Mouse (Mus musculus) left cerebral cortex, adult 2 months (tissue): ENCODE data around the gene Gm20708. TPM values are rescaled to one million over a fixed set of nuclear protein-coding genes. Genes with fewer than 3 reads are reported as not detected.

Source experiments
- DNase-seq, 2 experiments: peaks; one replicate each; pipeline ENCODE4 v3.0.0; 2021 to 2022; ENCODE audit warnings: low spot score in 2 of 2, mixed read lengths in 1 of 2; ENCODE audit errors: extremely low spot score in 1 of 2
- H3K27ac ChIP-seq: fragments of 200-600 bp; 2 replicates; pipeline ENCODE4 v1.8.1; 2022
- H3K4me3 ChIP-seq: fragments of 200-600 bp; 2 replicates; pipeline ENCODE4 v1.8.1; 2022
- CTCF ChIP-seq: fragments of 200-600 bp; IDR thresholded peaks from 2 replicates; pipeline ENCODE4 v1.8.1; 2022; ENCODE audit warnings: antibody characterized with exemption, mild to moderate bottlenecking, moderate library complexity
- intact Hi-C: fragments of 180-260 bp; cut with DNase I; formaldehyde crosslinking; loops from one replicate; pipeline ENCODE4 v1.15.1; 2025
- total RNA-seq, 2 experiments: library from RNA; stranded (reverse); gene quantifications; 2 replicates each; pipeline ENCODE4 v1.2.3; 2021

Gm20708 gene
- total RNA-seq, 2 experiments from 2014 or later, result 2.3 to 4.6 TPM

DNA sequence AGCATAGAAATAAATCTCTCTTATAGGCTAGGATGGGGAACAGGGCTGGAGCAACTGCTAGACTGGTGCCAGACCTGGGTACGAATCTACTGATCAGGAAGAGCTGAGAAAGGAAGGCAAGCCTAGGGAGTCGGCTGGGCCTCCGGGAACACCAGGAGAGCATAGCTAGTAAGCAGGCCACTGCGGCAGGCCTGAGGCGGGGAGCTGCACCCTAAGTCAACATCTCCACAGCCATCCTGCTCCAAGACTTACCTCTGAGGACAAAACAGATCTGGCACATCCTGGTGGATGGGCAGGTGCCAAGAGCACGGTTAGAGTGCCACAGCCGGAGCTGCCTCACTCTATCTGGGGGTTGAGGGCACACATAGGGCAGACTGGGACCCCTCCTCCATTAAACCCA, 10.7 kb downstream of the Gm20708 start:
- no peak for TF ChIP-seq CTCF
- Histone ChIP-seq H3K4me3 (no peak overlapping the region), H3K27ac (no peak overlapping the region)
- DNase-seq, result no peak
- intact Hi-C loops, result no loop called here

- no peak for DNase-seq
- intact Hi-C loops, result no loop called here
- no peak overlapping the region for H3K27ac ChIP-seq
- no peak for TF ChIP-seq CTCF
- no peak overlapping the region for H3K4me3 ChIP-seq
Measured at GRCm38 (mm10) chr11:117821868-117822267, 12.4 kb downstream of the Gm20708 start.

DNA sequence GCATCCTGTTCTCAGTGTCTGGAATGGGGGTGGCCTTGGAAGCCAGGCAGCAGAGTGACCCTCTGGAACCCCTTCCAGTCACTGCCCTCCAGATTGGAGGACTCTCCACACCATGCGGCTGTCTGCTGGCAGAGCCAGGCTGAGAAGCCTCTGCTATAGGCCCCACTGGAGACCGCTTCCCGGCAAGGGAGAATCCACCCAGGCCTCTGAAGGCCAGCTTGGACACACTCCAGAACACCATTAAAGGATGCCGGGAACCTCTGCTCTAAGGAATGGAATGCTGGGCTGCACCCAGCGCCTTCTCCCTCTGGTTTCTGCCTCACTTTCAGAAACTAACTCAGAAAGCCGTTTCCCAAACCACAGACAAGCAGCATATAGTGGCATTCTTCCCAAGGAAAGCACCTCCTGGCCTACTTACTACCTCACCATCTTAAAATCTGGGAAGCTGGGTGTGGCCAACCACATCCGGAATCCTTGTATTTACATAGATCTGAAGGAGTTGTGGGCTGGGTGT, 13.3 kb downstream of the Gm20708 start:
- no peak for TF ChIP-seq CTCF
- no peak overlapping the region for H3K4me3 ChIP-seq
- DNase-seq, result no peak
- no peak overlapping the region for H3K27ac ChIP-seq
- intact Hi-C loops, result no loop called here

DNA sequence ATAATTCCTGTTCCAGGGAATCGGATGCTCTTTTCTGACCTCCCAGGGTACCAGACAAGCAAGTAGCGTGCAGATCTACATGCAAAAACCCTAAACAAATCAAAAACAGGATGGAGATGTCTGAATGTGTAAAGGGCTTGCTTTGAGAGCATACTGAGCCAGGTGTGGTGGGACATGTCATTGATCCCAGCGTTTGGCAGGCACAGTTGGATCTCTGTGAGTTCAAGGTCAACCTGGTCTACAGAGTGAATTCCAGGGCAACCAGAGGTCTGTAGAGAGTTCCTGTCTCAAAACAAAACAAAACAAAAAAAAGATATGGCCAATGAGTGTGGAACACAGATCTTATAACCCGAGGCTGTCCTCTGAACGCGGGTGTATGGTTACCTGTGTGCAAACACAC, 13.9 kb downstream of the Gm20708 start:
- TF ChIP-seq CTCF, result no peak
- Histone ChIP-seq H3K27ac (no peak overlapping the region), H3K4me3 (no peak overlapping the region)
- no peak for DNase-seq
- intact Hi-C loops, result no loop called here

GRCm38 (mm10) chr11:117824060-117824969, 14.8 kb downstream of the Gm20708 start:
- peak; percentile 93 for TF ChIP-seq CTCF
- Histone ChIP-seq H3K4me3 (no peak overlapping the region), H3K27ac (no peak overlapping the region)
- intact Hi-C loops, result loop anchor here (1.0 to 2.0 kb wide), 4 partner anchors 34 to 458 kb away; no protein-coding TSS in a partner anchor
- DNase-seq, result peak; percentile 79

DNA sequence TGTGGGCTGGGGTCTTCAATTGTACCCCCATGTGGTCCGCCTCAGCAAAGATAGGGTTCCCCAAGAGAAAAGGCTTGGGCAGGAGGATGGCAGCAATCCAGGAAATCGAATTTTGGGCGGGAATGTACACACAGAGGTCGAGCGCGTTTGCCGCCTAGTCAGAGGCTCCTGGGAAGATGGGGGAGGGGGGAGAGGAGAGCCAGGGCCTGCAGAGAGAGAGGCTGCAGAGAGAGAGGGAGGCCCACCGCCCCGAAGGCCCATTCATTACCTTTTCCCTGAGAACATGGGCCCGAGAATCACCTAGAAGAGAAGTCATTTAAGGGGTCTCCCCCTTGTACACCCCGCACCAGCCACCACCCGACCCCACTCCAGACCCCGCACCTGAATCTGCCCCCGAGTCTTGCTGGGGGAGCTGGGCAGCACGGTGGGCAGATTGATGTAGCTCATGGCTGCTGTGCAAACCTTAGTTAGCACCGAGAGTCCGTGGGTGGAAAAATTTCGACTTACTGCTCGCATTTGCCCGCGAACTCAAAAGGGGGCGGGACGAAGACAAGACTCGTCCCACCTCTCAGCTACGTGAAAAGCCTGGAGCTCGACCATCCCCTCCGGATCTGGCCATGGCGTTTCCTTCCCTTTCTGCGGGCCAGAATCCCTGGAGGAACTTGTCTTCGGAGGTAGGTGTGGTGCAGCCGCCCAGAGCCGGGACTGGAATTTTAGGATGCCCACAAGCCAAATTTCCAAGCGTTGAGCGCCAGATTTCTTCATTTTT, 16.0 kb downstream of the Gm20708 start, which contains the start of the genes Afmid and Tk1:
Afmid (plus strand) TSS at position 592 of the 769 bp plus-strand sequence.
Tk1 (minus strand) TSS at position 760 of the 769 bp plus-strand sequence.
- Histone ChIP-seq H3K27ac (no peak within 1 kb of the TSS), H3K4me3 (peak within 1 kb of the TSS; percentile 27)
- intact Hi-C loops, result loop anchor here (2.0 to 5.0 kb wide), 2 partner anchors 441 to 588 kb away; no protein-coding TSS in a partner anchor
- no peak for TF ChIP-seq CTCF
- DNase-seq, result peak; percentile 35 to 38

GRCm38 (mm10) chr11:117826164-117826563, 16.7 kb downstream of the Gm20708 start:
- Histone ChIP-seq H3K4me3 (peak overlapping the region; percentile 27), H3K27ac (no peak overlapping the region)
- intact Hi-C loops, result loop anchor here (5.0 kb wide), 1 partner anchor 589 kb away; no protein-coding TSS in a partner anchor
- no peak for DNase-seq
- no peak for TF ChIP-seq CTCF

GRCm38 (mm10) chr11:117826916-117827315, 17.4 kb downstream of the Gm20708 start:
- no peak for TF ChIP-seq CTCF
- Histone ChIP-seq H3K27ac (no peak overlapping the region), H3K4me3 (no peak overlapping the region)
- DNase-seq, result no peak
- intact Hi-C loops, result loop anchor here (5.0 kb wide), 1 partner anchor 590 kb away; no protein-coding TSS in a partner anchor

- Histone ChIP-seq H3K4me3 (no peak overlapping the region), H3K27ac (no peak overlapping the region)
- intact Hi-C loops, result loop anchor here (5.0 kb wide), 1 partner anchor 590 kb away; no protein-coding TSS in a partner anchor
- no peak for DNase-seq
- TF ChIP-seq CTCF, result no peak
Measured at GRCm38 (mm10) chr11:117827386-117827785, 17.9 kb downstream of the Gm20708 start.

DNA sequence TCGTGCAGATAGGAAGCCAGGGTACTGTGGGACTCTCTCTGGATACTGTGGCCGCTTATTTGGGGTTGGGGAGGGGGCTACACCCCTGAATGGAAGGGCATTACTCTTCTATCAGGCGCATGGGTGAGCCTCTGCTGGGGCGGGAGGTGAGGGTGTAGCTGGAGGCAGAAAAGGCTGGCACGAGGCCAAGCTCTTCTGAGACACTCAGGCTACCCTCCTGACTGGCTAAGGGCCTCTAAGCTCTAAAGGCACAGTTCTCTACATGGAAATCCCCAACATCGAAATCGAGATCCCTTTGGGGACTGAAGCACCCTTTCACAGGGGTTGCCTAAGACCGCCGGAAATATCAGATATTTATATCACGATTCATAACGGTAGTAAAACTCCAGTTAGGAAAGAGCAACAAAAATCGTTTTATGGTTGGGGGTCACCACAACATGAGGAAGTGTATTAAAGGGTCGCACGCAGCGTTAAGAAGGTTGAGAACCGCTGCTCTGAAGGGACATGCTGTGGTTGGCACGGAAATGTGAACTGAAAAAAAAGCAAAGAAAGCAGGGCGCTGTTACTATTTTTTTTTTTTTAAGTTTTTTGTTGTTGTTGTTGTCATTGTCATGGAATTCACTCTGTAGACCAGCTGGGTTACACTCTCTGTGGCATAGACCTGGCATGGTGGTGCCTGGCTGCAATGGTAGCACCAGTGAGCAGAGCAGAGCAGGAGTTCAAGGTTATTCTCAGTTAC, 18.9 kb downstream of the Gm20708 start:
- no peak overlapping the region for H3K4me3 ChIP-seq
- no peak for TF ChIP-seq CTCF
- DNase-seq, result no peak
- no peak overlapping the region; the same call in 1 of the 2 replicates for H3K27ac ChIP-seq
- intact Hi-C loops, result loop anchor here (5.0 kb wide), 1 partner anchor 591 kb away; no protein-coding TSS in a partner anchor
